Mouse (Mus musculus): ENCODE measurements around the gene Adamts17. TPM values are rescaled to one million over a fixed set of nuclear protein-coding genes. Genes with fewer than 3 reads are reported as not detected.
A peak's percentile ranks its signal among the peaks of the same experiment; 100 is the strongest.

The Adamts17 gene
- total and polyA plus RNA-seq, 3 experiments: 0.47 to 1.5 (median 0.51) TPM

GRCm38 (mm10) chr7:67031284-67031683 is 191.7 kb downstream of the Adamts17 start:
- Histone ChIP-seq H3K4me3 (no peak overlapping the region), H3K79me2 (replicated peaks; ENCODE audit: control insufficient read depth, insufficient read depth, low read length) (no peaks in the 10 kb centered on the region), H3K36me3 (ENCODE audit: control insufficient read depth, insufficient read depth, low read length) (no peaks in the 10 kb centered on the region; the same call in 1 of the 2 replicates), H3K9ac (ENCODE audit: low read depth, low read length) (no peak overlapping the region), H3K27me3 (ENCODE audit: control insufficient read depth, insufficient read depth, low read length) (no peaks in the 10 kb centered on the region), H3K27ac (peak overlapping the region; percentile 54), H3K4me1 (ENCODE audit: control insufficient read depth, insufficient read depth, low read length) (peaks cover 20% of the 10 kb centered on the region)
- no peak for TF ChIP-seq CTCF (IDR thresholded peaks at IDR 0.05)
- TF ChIP-seq EP300 (IDR thresholded peaks at IDR 0.05; ENCODE audit: insufficient read depth, low read depth, low read length): peak; percentile 62; the same call in 1 of the 2 replicates
- peak; percentile 51; the same call in 1 of the 2 replicates for TF ChIP-seq POLR2A (IDR thresholded peaks at IDR 0.05; ENCODE audit: insufficient read depth, low read depth, low read length)
- 57% methylated on average over 2 of the region's 2 CpGs for WGBS
- intact Hi-C loops (cut with DNase I): no loop called here
- peak; percentile 17 to 49 for DNase-seq

GRCm38 (mm10) chr7:67032616-67033015 is 193.1 kb downstream of the Adamts17 start:
- Histone ChIP-seq H3K4me3 (no peak overlapping the region), H3K4me1 (ENCODE audit: control insufficient read depth, insufficient read depth, low read length) (peaks cover 20% of the 10 kb centered on the region), H3K79me2 (replicated peaks; ENCODE audit: control insufficient read depth, insufficient read depth, low read length) (no peaks in the 10 kb centered on the region), H3K27me3 (ENCODE audit: control insufficient read depth, insufficient read depth, low read length) (no peaks in the 10 kb centered on the region), H3K36me3 (ENCODE audit: control insufficient read depth, insufficient read depth, low read length) (no peaks in the 10 kb centered on the region; the same call in 1 of the 2 replicates), H3K9ac (ENCODE audit: low read depth, low read length) (no peak overlapping the region), H3K27ac (no peak overlapping the region)
- peak in 1 of 2 experiments; percentile 1 for DNase-seq
- intact Hi-C loops (cut with DNase I): no loop called here
- no peak for TF ChIP-seq CTCF (IDR thresholded peaks at IDR 0.05)
- no peak for TF ChIP-seq POLR2A (IDR thresholded peaks at IDR 0.05; ENCODE audit: insufficient read depth, low read depth, low read length)
- TF ChIP-seq EP300 (IDR thresholded peaks at IDR 0.05; ENCODE audit: insufficient read depth, low read depth, low read length): no peak

- H3K9ac ChIP-seq (ENCODE audit: low read depth, low read length): no peak overlapping the region
- H3K36me3 ChIP-seq (ENCODE audit: control insufficient read depth, insufficient read depth, low read length): no peaks in the 10 kb centered on the region; the same call in 1 of the 2 replicates
- 34% methylated on average over 2 of the region's 2 CpGs for WGBS
- TF ChIP-seq POLR2A (IDR thresholded peaks at IDR 0.05; ENCODE audit: insufficient read depth, low read depth, low read length): no peak
- peak; percentile 65; the same call in 1 of the 2 replicates for TF ChIP-seq EP300 (IDR thresholded peaks at IDR 0.05; ENCODE audit: insufficient read depth, low read depth, low read length)
- no peaks in the 10 kb centered on the region for H3K27me3 ChIP-seq (ENCODE audit: control insufficient read depth, insufficient read depth, low read length)
- peak; percentile 61 to 77 for DNase-seq
- H3K4me3 ChIP-seq: no peak overlapping the region
- peaks cover 20% of the 10 kb centered on the region for H3K4me1 ChIP-seq (ENCODE audit: control insufficient read depth, insufficient read depth, low read length)
- intact Hi-C loops (cut with DNase I): no loop called here
- no peak overlapping the region for H3K27ac ChIP-seq
- no peaks in the 10 kb centered on the region for H3K79me2 ChIP-seq (replicated peaks; ENCODE audit: control insufficient read depth, insufficient read depth, low read length)
Measured at GRCm38 (mm10) chr7:67034369-67034768, 194.8 kb downstream of the Adamts17 start.

GRCm38 (mm10) chr7:67035246-67035645 is 195.7 kb downstream of the Adamts17 start:
- no peaks in the 10 kb centered on the region; the same call in 1 of the 2 replicates for H3K36me3 ChIP-seq (ENCODE audit: control insufficient read depth, insufficient read depth, low read length)
- 64% methylated on average over 10 of the region's 10 CpGs for WGBS
- no peaks in the 10 kb centered on the region for H3K27me3 ChIP-seq (ENCODE audit: control insufficient read depth, insufficient read depth, low read length)
- peak in 1 of 2 experiments; percentile 5 for DNase-seq
- H3K27ac ChIP-seq: no peak overlapping the region
- intact Hi-C loops (cut with DNase I): no loop called here
- no peak overlapping the region for H3K9ac ChIP-seq (ENCODE audit: low read depth, low read length)
- no peak overlapping the region for H3K4me3 ChIP-seq
- H3K4me1 ChIP-seq (ENCODE audit: control insufficient read depth, insufficient read depth, low read length): peaks cover 20% of the 10 kb centered on the region
- H3K79me2 ChIP-seq (replicated peaks; ENCODE audit: control insufficient read depth, insufficient read depth, low read length): no peaks in the 10 kb centered on the region
- TF ChIP-seq POLR2A (IDR thresholded peaks at IDR 0.05; ENCODE audit: insufficient read depth, low read depth, low read length) (no peak), CTCF (IDR thresholded peaks at IDR 0.05) (no peak), EP300 (IDR thresholded peaks at IDR 0.05; ENCODE audit: insufficient read depth, low read depth, low read length) (no peak)

GRCm38 (mm10) chr7:67035661-67036060 is 196.1 kb downstream of the Adamts17 start:
- peak; percentile 2 to 16 for DNase-seq
- intact Hi-C loops (cut with DNase I): no loop called here
- 89% methylated on average over 5 of the region's 5 CpGs for WGBS
- Histone ChIP-seq H3K4me1 (ENCODE audit: control insufficient read depth, insufficient read depth, low read length) (peaks cover 20% of the 10 kb centered on the region), H3K9ac (ENCODE audit: low read depth, low read length) (no peak overlapping the region), H3K27me3 (ENCODE audit: control insufficient read depth, insufficient read depth, low read length) (no peaks in the 10 kb centered on the region), H3K79me2 (replicated peaks; ENCODE audit: control insufficient read depth, insufficient read depth, low read length) (no peaks in the 10 kb centered on the region), H3K4me3 (no peak overlapping the region), H3K36me3 (ENCODE audit: control insufficient read depth, insufficient read depth, low read length) (no peaks in the 10 kb centered on the region; the same call in none of the 2 replicates), H3K27ac (no peak overlapping the region)
- TF ChIP-seq CTCF (IDR thresholded peaks at IDR 0.05): no peak
- no peak for TF ChIP-seq POLR2A (IDR thresholded peaks at IDR 0.05; ENCODE audit: insufficient read depth, low read depth, low read length)
- TF ChIP-seq EP300 (IDR thresholded peaks at IDR 0.05; ENCODE audit: insufficient read depth, low read depth, low read length): no peak
